Mouse (Mus musculus): ENCODE results near the gene Edn2. TPM values are rescaled to one million over a fixed set of nuclear protein-coding genes. Genes with fewer than 3 reads are reported as not detected.

The Edn2 gene
- total RNA-seq, 2 experiments from 2014 or later = not detected

GRCm38 (mm10) chr4:120199184-120199885 is 38.3 kb downstream of the Edn2 start:
- no peak for DNase-seq (ENCODE audit: extremely low spot score in 1 of 2, low spot score in 1 of 2)

GRCm38 (mm10) chr4:120200551-120201266 is 39.7 kb downstream of the Edn2 start:
- no peak for DNase-seq (ENCODE audit: extremely low spot score in 1 of 2, low spot score in 1 of 2)

- DNase-seq (ENCODE audit: extremely low spot score in 1 of 2, low spot score in 1 of 2) = no peak
Observed at GRCm38 (mm10) chr4:120204357-120204942, 43.4 kb downstream of the Edn2 start.

GRCm38 (mm10) chr4:120206471-120206891 is 45.5 kb downstream of the Edn2 start:
- no peak for DNase-seq (ENCODE audit: extremely low spot score in 1 of 2, low spot score in 1 of 2)

- no peak for DNase-seq (ENCODE audit: extremely low spot score in 1 of 2, low spot score in 1 of 2)
Observed at GRCm38 (mm10) chr4:120212080-120212479, 51.1 kb downstream of the Edn2 start.

DNA sequence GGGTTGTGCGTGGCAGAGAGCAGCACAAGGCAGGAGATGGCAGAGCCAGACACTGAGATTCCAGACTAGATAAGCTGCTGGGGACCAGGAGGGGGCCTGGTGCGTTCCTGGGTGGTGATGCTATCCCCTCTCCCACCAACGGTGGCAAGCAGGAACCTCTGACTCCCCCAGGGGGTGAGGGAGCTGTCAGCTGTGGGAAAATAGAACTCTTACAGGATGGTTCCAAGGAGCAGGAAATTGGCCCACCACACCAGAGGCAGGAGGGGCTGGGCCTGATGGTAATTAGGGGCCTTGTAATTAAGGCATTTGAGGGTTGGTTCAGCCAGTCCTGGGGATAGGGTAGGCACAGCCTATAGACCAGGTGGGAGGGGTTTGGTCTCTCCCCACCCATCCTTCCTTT is 51.8 kb downstream of the Edn2 start:
- DNase-seq (ENCODE audit: extremely low spot score in 1 of 2, low spot score in 1 of 2) = no peak

GRCm38 (mm10) chr4:120215915-120216591 is 55.0 kb downstream of the Edn2 start:
- peak; percentile 70 to 84 for DNase-seq (ENCODE audit: extremely low spot score in 1 of 2, low spot score in 1 of 2)

DNA sequence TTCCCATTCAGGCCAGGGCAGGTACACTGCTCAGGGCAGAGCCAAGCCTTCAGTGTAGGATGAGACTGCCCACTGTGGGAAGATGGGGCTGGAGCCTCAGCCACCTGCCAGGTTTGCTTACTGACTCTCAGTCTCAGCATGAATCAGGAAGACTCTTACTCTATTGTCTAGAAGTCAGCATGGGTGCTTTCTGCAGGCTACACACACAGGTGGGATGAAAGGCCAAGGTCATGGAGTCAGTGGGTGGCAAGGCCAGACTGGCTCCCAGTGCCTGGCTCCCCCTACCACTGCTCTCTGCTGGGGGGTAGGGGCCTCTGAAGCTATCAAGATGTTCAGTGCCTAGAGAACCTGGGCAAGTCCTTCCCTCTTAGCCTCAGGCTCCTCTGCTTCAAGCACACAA is 55.9 kb downstream of the Edn2 start:
- DNase-seq (ENCODE audit: extremely low spot score in 1 of 2, low spot score in 1 of 2) = no peak

Other genes with a start within 250 kb of the Edn2 start
- gene AL607142.1, start 96.2 kb upstream of the Edn2 start, total RNA-seq (2021) = not detected
- 10 to 100 TPM; 36.3 to 37.4 TPM for gene Foxo6, start 126.1 kb downstream of the Edn2 start, total RNA-seq (2021)
- 100 to 1,000 TPM in 1 of 2 experiments, 10 to 100 TPM in 1; 92.6 to 106 TPM for gene Scmh1, start 244.1 kb downstream of the Edn2 start, total RNA-seq (2021)

Data from layer of hippocampus, postnatal 25 days (tissue).